Mouse (Mus musculus) megakaryocyte, embryonic 14.5 days (primary cell): ENCODE measurements around the gene Cadps2. TPM values are rescaled to one million over a fixed set of nuclear protein-coding genes. Genes with fewer than 3 reads are reported as not detected.

Experiments used
- H3K27me3 ChIP-seq: replicated peaks from 2 replicates; pipeline ENCODE3; 2012; ENCODE audit warnings: inconsistent platforms
- H3K36me3 ChIP-seq: replicated peaks from 2 replicates; pipeline ENCODE3; 2012; ENCODE audit warnings: low read length, inconsistent platforms, mixed read lengths
- H3K4me1 ChIP-seq: 2 replicates; pipeline ENCODE4 v1.6.1; 2012; ENCODE audit warnings: inconsistent platforms
- H3K4me3 ChIP-seq: replicated peaks from 2 replicates; pipeline ENCODE3; 2012; ENCODE audit warnings: moderate library complexity, mild to moderate bottlenecking, inconsistent platforms
- H3K9me3 ChIP-seq: 2 replicates; pipeline ENCODE4 v1.6.1; 2012; ENCODE audit warnings: inconsistent platforms
- FLI1 ChIP-seq: IDR thresholded peaks from 2 replicates; pipeline ENCODE4 v1.6.1; 2012; ENCODE audit warnings: low read length, inconsistent platforms, mixed read lengths
- GATA1 ChIP-seq: IDR thresholded peaks from 3 replicates; pipeline ENCODE4 v1.6.1; 2012; ENCODE audit warnings: mixed read lengths, low read length, inconsistent platforms, borderline replicate concordance
- polyA plus RNA-seq: library from polyadenylated mRNA; stranded (reverse); fragments of >175 nt; gene quantifications from 2 replicates; pipeline ENCODE4 v1.2.3, GENCODE M21; 2012; ENCODE audit warnings: low replicate concordance; ENCODE audit not compliant: insufficient read depth

Cadps2 gene
- polyA plus RNA-seq, 1 experiment = not detected

- no peak for TF ChIP-seq GATA1
- TF ChIP-seq FLI1 = no peak
Observed at GRCm38 (mm10) chr6:23707506-23707905, 131.7 kb downstream of the Cadps2 start.

DNA sequence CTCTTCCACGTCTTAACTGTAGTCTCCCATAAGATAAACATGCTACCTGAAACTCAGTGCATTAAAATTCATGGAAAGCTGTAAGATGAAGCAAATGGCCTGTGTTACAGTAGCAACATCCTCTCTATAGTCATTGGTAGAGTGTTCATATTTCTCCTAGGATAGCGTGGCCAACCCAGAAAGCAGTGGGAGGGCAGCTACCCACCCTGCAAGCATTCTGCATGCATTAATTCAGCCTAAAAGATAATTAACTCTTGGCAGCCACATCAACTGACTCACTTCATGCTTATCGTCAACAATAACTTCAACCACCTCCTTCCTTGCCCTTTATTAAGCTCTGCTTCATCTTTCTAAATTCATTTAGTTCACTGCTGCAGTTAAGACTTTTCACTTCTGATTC, 138.3 kb downstream of the Cadps2 start:
- H3K4me1 ChIP-seq = no peaks in the 10 kb centered on the region
- no peak overlapping the region for H3K4me3 ChIP-seq
- no peaks in the 10 kb centered on the region for H3K27me3 ChIP-seq
- no peaks in the 10 kb centered on the region for H3K36me3 ChIP-seq
- no peaks in the 10 kb centered on the region for H3K9me3 ChIP-seq
- TF ChIP-seq FLI1 = no peak
- no peak for TF ChIP-seq GATA1

More at GRCm38 (mm10) chr6:23707506-23707905, 131.7 kb downstream of the Cadps2 start:
- H3K9me3 ChIP-seq = no peaks in the 10 kb centered on the region
- H3K36me3 ChIP-seq = no peaks in the 10 kb centered on the region
- H3K27me3 ChIP-seq = no peaks in the 10 kb centered on the region
- H3K4me3 ChIP-seq = no peak overlapping the region
- no peaks in the 10 kb centered on the region for H3K4me1 ChIP-seq

DNA sequence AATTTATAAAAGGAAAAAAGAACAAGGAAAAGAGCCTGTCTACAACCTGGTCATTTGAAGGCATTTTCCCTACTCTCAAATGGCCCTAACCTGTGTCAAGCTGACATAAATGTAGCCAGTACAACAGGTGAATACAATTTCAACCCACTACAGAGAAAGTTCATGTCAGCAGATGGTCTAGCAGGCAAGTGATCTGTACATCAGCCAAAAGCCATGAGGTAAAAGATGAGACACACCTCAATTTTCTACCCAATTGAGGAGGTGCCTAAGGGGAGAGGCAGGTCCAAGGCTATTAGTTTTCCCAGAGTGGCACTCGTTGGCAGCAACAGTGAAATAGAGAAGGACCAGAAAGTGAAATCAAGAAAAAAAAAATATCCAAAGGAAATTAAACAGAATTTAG, 161.0 kb downstream of the Cadps2 start:
- no peaks in the 10 kb centered on the region for H3K27me3 ChIP-seq
- no peaks in the 10 kb centered on the region for H3K4me1 ChIP-seq
- H3K4me3 ChIP-seq = no peak overlapping the region
- H3K36me3 ChIP-seq = no peaks in the 10 kb centered on the region
- 0 out of 2 replicates have a peak, but pooled peaks cover 2% of the 10 kb centered on the region for H3K9me3 ChIP-seq
- TF ChIP-seq FLI1 (no peak), GATA1 (no peak)

- Histone ChIP-seq H3K9me3 (peaks cover 9% of the 10 kb centered on the region), H3K36me3 (no peaks in the 10 kb centered on the region), H3K4me3 (peak within 1 kb of the TSS; percentile 14), H3K27me3 (no peaks in the 10 kb centered on the region), H3K4me1 (no peaks in the 10 kb centered on the region)
- no peak for TF ChIP-seq FLI1
- no peak for TF ChIP-seq GATA1
Observed at GRCm38 (mm10) chr6:23655036-23655435, 184.2 kb downstream of the Cadps2 start, which contains the start of gene Rnf148. TSS of gene Rnf148 (minus strand) at chr6:23655136.

GRCm38 (mm10) chr6:23650205-23650604, 189.0 kb downstream of the Cadps2 start, which contains the start of gene Rnf133:
TSS of gene Rnf133 (minus strand) at chr6:23650305.
- no peaks in the 10 kb centered on the region for H3K4me1 ChIP-seq
- H3K27me3 ChIP-seq = no peaks in the 10 kb centered on the region
- no peaks in the 10 kb centered on the region for H3K36me3 ChIP-seq
- H3K4me3 ChIP-seq = no peak within 1 kb of the TSS
- H3K9me3 ChIP-seq = peaks cover 15% of the 10 kb centered on the region
- no peak for TF ChIP-seq GATA1
- no peak for TF ChIP-seq FLI1

GRCm38 (mm10) chr6:23648732-23649131, 190.5 kb downstream of the Cadps2 start:
- no peak for TF ChIP-seq GATA1
- no peak for TF ChIP-seq FLI1

GRCm38 (mm10) chr6:23647627-23648247, 191.5 kb downstream of the Cadps2 start:
- TF ChIP-seq FLI1 = no peak
- no peak for TF ChIP-seq GATA1
- peaks cover 5% of the 10 kb centered on the region for H3K9me3 ChIP-seq
- H3K4me3 ChIP-seq = no peak overlapping the region
- H3K27me3 ChIP-seq = no peaks in the 10 kb centered on the region
- no peaks in the 10 kb centered on the region for H3K4me1 ChIP-seq
- H3K36me3 ChIP-seq = no peaks in the 10 kb centered on the region

More at GRCm38 (mm10) chr6:23648732-23649131, 190.5 kb downstream of the Cadps2 start:
- Histone ChIP-seq H3K4me1 (no peaks in the 10 kb centered on the region), H3K4me3 (no peak overlapping the region), H3K36me3 (no peaks in the 10 kb centered on the region), H3K27me3 (no peaks in the 10 kb centered on the region), H3K9me3 (peaks cover 5% of the 10 kb centered on the region)

DNA sequence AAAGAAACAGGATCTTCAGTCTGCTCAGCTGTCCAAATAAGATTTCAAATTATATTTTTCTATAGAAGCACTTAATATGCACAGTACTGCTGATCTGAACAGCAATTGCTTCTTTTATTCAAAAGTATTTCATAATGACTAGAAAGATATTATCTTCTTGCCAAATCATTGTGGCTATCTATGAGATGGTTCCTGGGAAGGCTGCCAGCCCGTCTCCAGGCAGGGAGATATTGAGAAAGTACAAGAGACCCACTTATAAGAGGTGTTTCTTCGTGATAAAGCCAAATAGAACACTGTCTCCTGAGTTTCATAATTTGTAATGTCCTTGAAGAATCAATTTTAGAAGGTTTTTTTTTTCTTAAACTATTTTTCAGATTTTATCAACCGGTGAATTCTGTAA, 202.1 kb downstream of the Cadps2 start:
- H3K4me1 ChIP-seq = no peaks in the 10 kb centered on the region
- H3K36me3 ChIP-seq = no peaks in the 10 kb centered on the region
- H3K4me3 ChIP-seq = no peak overlapping the region
- no peak for TF ChIP-seq GATA1
- no peak for TF ChIP-seq FLI1
- no peaks in the 10 kb centered on the region for H3K27me3 ChIP-seq
- peaks cover 13% of the 10 kb centered on the region for H3K9me3 ChIP-seq

GRCm38 (mm10) chr6:23635208-23635607, 204.0 kb downstream of the Cadps2 start:
- no peaks in the 10 kb centered on the region for H3K4me1 ChIP-seq
- TF ChIP-seq FLI1 (no peak), GATA1 (no peak)
- no peak overlapping the region for H3K4me3 ChIP-seq
- H3K36me3 ChIP-seq = no peaks in the 10 kb centered on the region
- no peaks in the 10 kb centered on the region for H3K27me3 ChIP-seq
- H3K9me3 ChIP-seq = peaks cover 7% of the 10 kb centered on the region

GRCm38 (mm10) chr6:23634016-23634415, 205.2 kb downstream of the Cadps2 start:
- Histone ChIP-seq H3K36me3 (no peaks in the 10 kb centered on the region), H3K27me3 (no peaks in the 10 kb centered on the region), H3K4me3 (no peak overlapping the region), H3K4me1 (no peaks in the 10 kb centered on the region), H3K9me3 (peaks cover 7% of the 10 kb centered on the region)
- TF ChIP-seq FLI1 = no peak
- no peak for TF ChIP-seq GATA1
